Mouse (Mus musculus): ENCODE results near the gene Fndc7. TPM values are rescaled to one million over a fixed set of nuclear protein-coding genes. Genes with fewer than 3 reads are reported as not detected.

The Fndc7 gene
- polyA plus RNA-seq, 1 experiment from 2014 or later: 0.05 TPM

DNA sequence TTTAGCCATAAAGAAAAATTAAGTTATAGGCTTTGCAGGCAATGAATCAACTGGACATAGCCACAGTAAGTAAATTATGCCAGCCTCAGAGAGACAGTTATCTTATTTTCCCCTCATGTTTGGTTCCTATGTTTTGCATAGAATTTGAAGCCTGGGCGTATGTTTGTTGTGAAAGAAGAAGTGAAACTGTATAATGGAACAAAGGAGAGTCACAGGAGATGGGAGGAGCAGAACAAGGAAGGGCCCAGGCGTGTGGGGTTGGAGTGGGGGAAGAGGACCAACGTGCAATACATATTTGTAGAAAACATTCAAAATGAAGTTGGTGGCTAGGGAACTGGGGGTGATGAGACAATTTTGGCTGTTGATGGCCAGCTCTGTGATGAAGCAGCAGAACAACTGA, 10.3 kb upstream of the Fndc7 start:
- Histone ChIP-seq H3K4me3 (ENCODE audit: low read depth, low read length) (no peak overlapping the region), H3K9me3 (ENCODE audit: control insufficient read depth) (no peaks in the 10 kb centered on the region), H3K27me3 (replicated peaks; ENCODE audit: control insufficient read depth, insufficient read depth, low read length) (no peaks in the 10 kb centered on the region), H3K4me2 (replicated peaks; ENCODE audit: low read depth) (no peak overlapping the region), H3K9ac (ENCODE audit: low read depth, low read length) (no peak overlapping the region), H3K4me1 (replicated peaks; ENCODE audit: control insufficient read depth, insufficient read depth, low read length) (no peaks in the 10 kb centered on the region), H3K27ac (ENCODE audit: low read depth, low read length) (no peak overlapping the region), H3K36me3 (ENCODE audit: control insufficient read depth, insufficient read depth) (peaks cover 35% of the 10 kb centered on the region)
- TF ChIP-seq CTCF (IDR thresholded peaks at IDR 0.05; ENCODE audit: low read depth): no peak
- ATAC-seq: no peak
- WGBS: 76% methylated on average over 3 of the region's 3 CpGs

DNA sequence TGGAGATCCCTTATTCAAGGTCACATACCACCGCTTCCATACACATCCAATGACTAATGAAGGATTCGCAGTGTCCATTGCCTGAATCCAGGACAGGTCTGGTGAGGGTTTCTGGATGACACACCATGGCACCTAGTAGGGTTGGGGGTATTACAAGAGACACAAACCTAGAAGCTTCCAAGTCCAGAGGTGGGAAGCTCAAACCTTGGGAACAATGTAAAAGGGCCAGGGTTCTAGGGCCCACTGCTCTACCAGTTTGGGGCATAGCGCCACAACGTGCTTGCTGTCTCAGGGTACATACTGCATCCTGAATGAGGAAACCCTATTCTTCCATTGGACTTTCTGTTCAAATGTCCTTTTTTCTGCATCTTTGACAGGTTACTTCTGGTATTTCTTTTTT, 8.8 kb upstream of the Fndc7 start:
- Histone ChIP-seq H3K27ac (ENCODE audit: low read depth, low read length) (no peak overlapping the region), H3K27me3 (replicated peaks; ENCODE audit: control insufficient read depth, insufficient read depth, low read length) (no peaks in the 10 kb centered on the region), H3K4me1 (replicated peaks; ENCODE audit: control insufficient read depth, insufficient read depth, low read length) (no peaks in the 10 kb centered on the region), H3K9ac (ENCODE audit: low read depth, low read length) (no peak overlapping the region), H3K9me3 (ENCODE audit: control insufficient read depth) (no peaks in the 10 kb centered on the region), H3K36me3 (ENCODE audit: control insufficient read depth, insufficient read depth) (peaks cover 20% of the 10 kb centered on the region; the same call in 1 of the 2 replicates), H3K4me3 (ENCODE audit: low read depth, low read length) (no peak overlapping the region), H3K4me2 (replicated peaks; ENCODE audit: low read depth) (no peak overlapping the region)
- TF ChIP-seq CTCF (IDR thresholded peaks at IDR 0.05; ENCODE audit: low read depth): no peak
- ATAC-seq: no peak
- WGBS: 91% methylated on average over 4 of the region's 4 CpGs

DNA sequence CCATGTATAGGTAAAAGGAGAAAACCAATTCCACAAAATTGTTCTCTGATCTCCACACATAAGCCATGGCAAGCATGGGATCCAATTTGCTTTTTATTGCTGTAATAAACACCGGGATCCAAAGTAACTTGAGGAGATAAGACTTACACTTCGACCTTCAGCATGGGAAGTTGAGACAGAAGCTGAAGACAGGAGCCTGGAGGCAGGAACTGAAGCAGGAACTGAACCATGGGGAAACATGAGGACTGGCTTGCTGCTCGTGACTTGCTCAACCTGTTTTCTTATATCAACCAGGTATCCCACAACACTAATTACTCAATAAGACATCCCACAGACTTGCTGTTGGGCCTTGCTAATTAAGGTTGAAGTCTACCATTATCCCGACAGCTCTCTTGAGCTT, 3.1 kb upstream of the Fndc7 start:
- no peaks in the 10 kb centered on the region for H3K27me3 ChIP-seq (replicated peaks; ENCODE audit: control insufficient read depth, insufficient read depth, low read length)
- 0 out of 2 replicates have a peak, but pooled peaks cover 4% of the 10 kb centered on the region for H3K9me3 ChIP-seq (ENCODE audit: control insufficient read depth)
- H3K4me1 ChIP-seq (replicated peaks; ENCODE audit: control insufficient read depth, insufficient read depth, low read length): 0 out of 2 replicates have a peak, but pooled peaks cover 2% of the 10 kb centered on the region
- H3K36me3 ChIP-seq (ENCODE audit: control insufficient read depth, insufficient read depth): no peaks in the 10 kb centered on the region
- no peak overlapping the region; the same call in 1 of the 2 replicates for H3K27ac ChIP-seq (ENCODE audit: low read depth, low read length)
- TF ChIP-seq CTCF (IDR thresholded peaks at IDR 0.05; ENCODE audit: low read depth): no peak
- peak; percentile 91 for ATAC-seq
- 42% methylated on average over 4 of the region's 4 CpGs for WGBS
- H3K9ac ChIP-seq (ENCODE audit: low read depth, low read length): no peak overlapping the region
- no peak overlapping the region for H3K4me2 ChIP-seq (replicated peaks; ENCODE audit: low read depth)
- no peak overlapping the region for H3K4me3 ChIP-seq (ENCODE audit: low read depth, low read length)

DNA sequence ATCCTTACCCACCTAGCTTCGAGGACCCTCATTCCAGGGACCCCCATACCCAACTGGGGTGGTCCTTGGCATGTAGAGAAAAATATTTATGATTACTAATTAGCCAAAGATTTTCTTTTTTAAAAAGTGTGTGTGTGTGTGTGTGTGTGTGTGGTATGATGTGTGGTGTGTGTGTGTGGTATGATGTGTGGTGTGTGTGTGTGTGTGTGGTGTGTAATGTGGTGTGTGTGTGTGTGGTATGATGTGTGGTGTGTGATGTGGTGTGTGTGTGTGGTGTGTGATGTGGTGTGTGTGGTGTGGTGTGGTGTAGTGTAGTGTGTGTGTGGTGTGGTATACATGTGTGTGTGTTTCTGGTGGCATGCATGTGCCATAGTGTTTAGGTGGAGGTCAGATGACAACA, 2.3 kb upstream of the Fndc7 start:
- Histone ChIP-seq H3K9me3 (ENCODE audit: control insufficient read depth) (0 out of 2 replicates have a peak, but pooled peaks cover 4% of the 10 kb centered on the region), H3K9ac (ENCODE audit: low read depth, low read length) (no peak overlapping the region), H3K27me3 (replicated peaks; ENCODE audit: control insufficient read depth, insufficient read depth, low read length) (no peaks in the 10 kb centered on the region), H3K36me3 (ENCODE audit: control insufficient read depth, insufficient read depth) (no peaks in the 10 kb centered on the region), H3K4me3 (ENCODE audit: low read depth, low read length) (no peak overlapping the region), H3K4me1 (replicated peaks; ENCODE audit: control insufficient read depth, insufficient read depth, low read length) (0 out of 2 replicates have a peak, but pooled peaks cover 2% of the 10 kb centered on the region), H3K27ac (ENCODE audit: low read depth, low read length) (no peak overlapping the region), H3K4me2 (replicated peaks; ENCODE audit: low read depth) (no peak overlapping the region)
- 86% methylated on average over 1 of the region's 1 CpGs for WGBS
- no peak for ATAC-seq
- no peak for TF ChIP-seq CTCF (IDR thresholded peaks at IDR 0.05; ENCODE audit: low read depth)

DNA sequence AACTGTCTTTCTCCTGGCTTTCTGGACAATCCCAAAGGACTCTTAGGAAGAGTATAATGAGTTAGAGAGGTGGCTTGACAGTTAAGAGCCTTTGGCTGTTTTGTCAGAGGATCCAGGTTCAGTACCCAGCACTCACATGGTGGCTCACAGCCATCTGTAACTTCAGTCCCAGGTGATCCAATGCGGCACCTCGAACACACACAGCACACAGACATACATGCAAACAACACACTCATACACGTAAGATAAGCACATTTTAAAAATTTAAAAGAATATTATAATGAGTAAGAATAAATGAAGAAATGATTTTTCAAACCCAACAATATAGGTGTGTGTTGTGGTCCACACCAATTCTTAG, 2.2 kb downstream of the Fndc7 start:
- Histone ChIP-seq H3K4me1 (replicated peaks; ENCODE audit: control insufficient read depth, insufficient read depth, low read length) (0 out of 2 replicates have a peak, but pooled peaks cover 2% of the 10 kb centered on the region), H3K36me3 (ENCODE audit: control insufficient read depth, insufficient read depth) (no peaks in the 10 kb centered on the region), H3K4me3 (ENCODE audit: low read depth, low read length) (no peak overlapping the region), H3K27ac (ENCODE audit: low read depth, low read length) (no peak overlapping the region), H3K4me2 (replicated peaks; ENCODE audit: low read depth) (no peak overlapping the region), H3K9ac (ENCODE audit: low read depth, low read length) (no peak overlapping the region), H3K9me3 (ENCODE audit: control insufficient read depth) (no peaks in the 10 kb centered on the region), H3K27me3 (replicated peaks; ENCODE audit: control insufficient read depth, insufficient read depth, low read length) (no peaks in the 10 kb centered on the region)
- 93% methylated on average over 3 of the region's 3 CpGs for WGBS
- no peak for TF ChIP-seq CTCF (IDR thresholded peaks at IDR 0.05; ENCODE audit: low read depth)
- ATAC-seq: no peak

DNA sequence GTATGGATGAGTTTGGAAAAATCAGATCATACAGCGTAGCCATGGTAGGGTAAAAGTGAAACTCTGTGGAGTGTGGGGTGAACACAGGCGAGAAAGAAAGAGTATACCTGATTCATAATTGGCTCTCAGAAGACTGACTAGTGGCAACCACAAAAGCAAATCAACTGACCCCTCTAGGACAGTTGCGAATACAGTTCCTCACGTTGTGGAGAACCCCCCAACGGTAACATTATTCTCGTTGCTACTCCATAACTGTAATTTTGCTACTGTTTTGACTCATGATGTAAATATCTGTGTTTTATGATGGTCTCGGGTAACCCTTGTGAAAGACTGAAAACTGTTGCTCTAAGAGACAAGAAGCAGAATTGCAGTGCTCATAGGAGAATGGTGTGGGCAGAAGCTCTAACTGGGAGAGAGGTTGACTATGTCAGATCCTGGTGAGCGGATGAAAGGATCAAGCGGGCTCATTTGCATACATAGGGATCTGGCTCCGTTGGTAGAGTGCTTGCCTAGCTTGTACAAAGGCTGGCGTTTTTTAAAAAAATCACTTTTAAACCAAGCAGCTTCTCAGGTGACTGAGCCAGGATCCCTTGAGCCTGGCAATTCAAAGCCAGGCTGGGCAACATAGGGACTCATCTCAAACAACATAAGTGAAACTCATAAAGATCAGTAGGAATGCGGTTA, 2.7 kb downstream of the Fndc7 start:
- Histone ChIP-seq H3K4me2 (replicated peaks; ENCODE audit: low read depth) (no peak overlapping the region), H3K9me3 (ENCODE audit: control insufficient read depth) (no peaks in the 10 kb centered on the region), H3K4me3 (ENCODE audit: low read depth, low read length) (no peak overlapping the region), H3K4me1 (replicated peaks; ENCODE audit: control insufficient read depth, insufficient read depth, low read length) (no peaks in the 10 kb centered on the region), H3K27ac (ENCODE audit: low read depth, low read length) (no peak overlapping the region), H3K27me3 (replicated peaks; ENCODE audit: control insufficient read depth, insufficient read depth, low read length) (no peaks in the 10 kb centered on the region), H3K36me3 (ENCODE audit: control insufficient read depth, insufficient read depth) (no peaks in the 10 kb centered on the region), H3K9ac (ENCODE audit: low read depth, low read length) (no peak overlapping the region)
- ATAC-seq: no peak
- 68% methylated on average over 12 of the region's 12 CpGs for WGBS
- TF ChIP-seq CTCF (IDR thresholded peaks at IDR 0.05; ENCODE audit: low read depth): no peak
